In the genomic region with DNA sequence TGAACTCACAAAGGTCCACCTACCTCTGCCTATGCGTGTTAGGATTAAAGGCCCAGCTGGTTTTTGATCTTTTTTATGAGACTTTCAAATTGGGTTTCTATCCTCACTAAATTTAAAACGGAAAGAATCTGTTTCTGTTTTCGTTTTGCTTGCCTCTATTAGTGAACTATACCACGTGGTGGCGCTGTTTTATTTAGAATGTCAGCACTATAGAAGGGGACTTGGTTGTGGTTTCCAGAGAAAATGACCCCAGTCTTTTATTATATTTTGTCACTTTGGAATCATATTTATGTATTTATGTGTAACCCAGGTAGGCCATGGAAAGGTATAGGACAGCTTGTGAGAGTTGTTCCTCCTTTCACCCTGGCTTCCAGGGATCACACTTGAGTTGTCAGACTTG, we compare ENCODE assay signal across 9 mouse cellular contexts. TPM values are rescaled to one million over a fixed set of nuclear protein-coding genes. Genes with fewer than 3 reads are reported as not detected.
DNase-seq lines count a peak whose midpoint lies in the region.
"Had no signal": no experiment of that assay in that cellular context is flagged by ENCODE, and none has a peak within 500 bp of the region (broad histone marks: within the 10 kb centered on the region; RNA-seq: fewer than 3 reads in every experiment).

No protein-coding gene starts in this region.

- no peaks in the 10 kb centered on the region for H3K4me1 ChIP-seq in embryonic facial prominence, embryonic 10.5 days
- H3K4me1 ChIP-seq: embryonic facial prominence, embryonic 13.5 days had no signal

- H3K27ac ChIP-seq in embryonic facial prominence, embryonic 10.5 days (replicated peaks), result no peak overlapping the region
- H3K27ac ChIP-seq: embryonic facial prominence, embryonic 13.5 days had no signal

- no peaks in the 10 kb centered on the region for H3K27me3 ChIP-seq in embryonic facial prominence, embryonic 10.5 days (replicated peaks; ENCODE audit: low read depth, poor library complexity, severe bottlenecking)
- H3K27me3 ChIP-seq: embryonic facial prominence, embryonic 13.5 days had no signal

- no peak overlapping the region for H3K4me3 ChIP-seq in embryonic facial prominence, embryonic 10.5 days
- H3K4me3 ChIP-seq: embryonic facial prominence, embryonic 13.5 days had no signal

- 29% methylated on average over 5 of the region's 5 CpGs for WGBS in embryonic facial prominence, embryonic 10.5 days

- no peaks in the 10 kb centered on the region for H3K9me3 ChIP-seq in embryonic facial prominence, embryonic 10.5 days
- H3K9me3 ChIP-seq: embryonic facial prominence, embryonic 13.5 days had no signal

- peaks cover 29% of the 10 kb centered on the region for H3K36me3 ChIP-seq in embryonic facial prominence, embryonic 10.5 days (replicated peaks)

- DNase-seq in kidney, adult 8-10 months, result peak; percentile 1 to 7
- no peak for DNase-seq in kidney, adult 18-20 months
- DNase-seq in CD4-positive, CD25-positive, alpha-beta regulatory T cell, adult 2 months (ENCODE audit: low read depth, low spot score), result peak; percentile 56
- peak; percentile 10 for DNase-seq in T-cell, adult 2 months (ENCODE audit: low spot score)
- DNase-seq in embryonic facial prominence, embryonic 10.5 days (ENCODE audit: low spot score), result peak; percentile 18
- peak; percentile 62 for DNase-seq in layer of hippocampus, adult 11-12 months (ENCODE audit: low spot score)
- peak; percentile 48 for DNase-seq in mesoderm, embryonic 11.5 days (ENCODE audit: low read depth, low spot score)
- no peak for DNase-seq in urinary bladder, adult 18-20 months (ENCODE audit: low spot score in 2 of 2)

RNA-seq across cellular contexts. Expression of gene Upf2, which starts 44.3 kb away (rescaled TPM):
- polyA plus RNA-seq in embryonic facial prominence, embryonic 10.5 days (2016; fragmentation: Nextera tagmentation; extraction: Ambion mirVana), result 10.6 and 11.8 TPM in 2 replicates

RNA-seq across cellular contexts. Expression of gene Dhtkd1, which starts 52.9 kb away (rescaled TPM):
- polyA plus RNA-seq in embryonic facial prominence, embryonic 10.5 days (2016; fragmentation: Nextera tagmentation; extraction: Ambion mirVana), result 6.5 and 7.3 TPM in 2 replicates

Comparison
In these comparisons a context has a peak if more than half of its experiments do, and no peak if none do; other contexts are left out.
1. DNase-seq: peak in kidney, adult 8-10 months (2 of 2), CD4-positive, CD25-positive, alpha-beta regulatory T cell, adult 2 months (single experiment), T-cell, adult 2 months (single experiment), embryonic facial prominence, embryonic 10.5 days (single experiment), layer of hippocampus, adult 11-12 months (single experiment) and mesoderm, embryonic 11.5 days (single experiment); none in kidney, adult 18-20 months (single experiment) and urinary bladder, adult 18-20 months (0 of 2).